In the genomic region with DNA sequence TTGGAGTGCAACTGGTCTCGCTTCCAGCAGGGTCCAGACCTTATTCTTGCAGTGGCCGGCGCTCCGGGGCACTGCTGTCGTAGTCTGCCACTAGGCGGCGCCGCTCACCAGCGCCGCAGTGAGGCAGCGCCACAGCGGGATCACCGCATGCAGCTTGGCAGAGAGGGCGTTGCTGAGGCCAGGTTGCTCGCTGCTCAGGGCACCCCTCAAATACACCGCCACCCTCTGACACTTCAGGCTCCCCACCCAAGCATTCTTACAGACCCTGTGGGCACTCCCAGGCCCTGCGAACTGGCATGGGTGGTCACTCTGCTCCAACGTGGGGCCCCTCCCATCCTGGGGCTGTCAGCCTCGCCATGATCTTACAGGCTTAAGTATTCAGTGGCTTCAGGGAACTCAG, we compare ENCODE assay signal across 8 mouse cellular contexts. TPM values are rescaled to one million over a fixed set of nuclear protein-coding genes. Genes with fewer than 3 reads are reported as not detected.
DNase-seq lines count a peak whose midpoint lies in the region; ATAC-seq lines count a peak whose summit lies in the region.

No protein-coding gene starts in this region.

- DNase-seq in R1 (ENCODE audit: low read depth, low spot score): peak; percentile 79
- peak; percentile 88 to 89 for DNase-seq in cerebellum, postnatal 10 days
- DNase-seq in hindbrain, embryonic 11.5 days (ENCODE audit: low spot score): peak; percentile 94
- DNase-seq in layer of hippocampus, postnatal 25 days (ENCODE audit: extremely low spot score in 1 of 2, low spot score in 1 of 2): peak; percentile 65 to 79
- DNase-seq in lung, postnatal 25 days (ENCODE audit: low spot score): peak; percentile 77
- DNase-seq in retina, adult 2 months (ENCODE audit: low read depth, low spot score): peak; percentile 68
- peak; percentile 64 for DNase-seq in urinary bladder, adult 2 months (ENCODE audit: low spot score)

- no peaks in the 10 kb centered on the region for H3K27me3 ChIP-seq in hindbrain, embryonic 11.5 days (ENCODE audit: control insufficient read depth, insufficient read depth, low read length)

- H3K36me3 ChIP-seq in hindbrain, embryonic 11.5 days (ENCODE audit: control insufficient read depth, insufficient read depth, low read length): no peaks in the 10 kb centered on the region

- H3K9ac ChIP-seq in hindbrain, embryonic 11.5 days (ENCODE audit: low read depth, low read length): peak overlapping the region; percentile 24

- no peaks in the 10 kb centered on the region for H3K4me1 ChIP-seq in hindbrain, embryonic 11.5 days (replicated peaks; ENCODE audit: control insufficient read depth, insufficient read depth, low read length)

- no peaks in the 10 kb centered on the region for H3K9me3 ChIP-seq in hindbrain, embryonic 11.5 days (ENCODE audit: control insufficient read depth, low read length)

- no peak overlapping the region for H3K27ac ChIP-seq in hindbrain, embryonic 11.5 days (ENCODE audit: low read depth, low read length)

- ATAC-seq in frontal cortex, adult (ENCODE audit: low TSS enrichment): peak; percentile 87
- ATAC-seq in hindbrain, embryonic 11.5 days (ENCODE audit: low FRiP score): peak; percentile 84

- 0% methylated on average over 19 of the region's 19 CpGs for WGBS in hindbrain, embryonic 11.5 days

- peak overlapping the region; percentile 58 for H3K4me2 ChIP-seq in hindbrain, embryonic 11.5 days (replicated peaks; ENCODE audit: low read depth, low read length)

- peak overlapping the region; percentile 29 for H3K4me3 ChIP-seq in hindbrain, embryonic 11.5 days (ENCODE audit: low read depth, low read length)

RNA-seq across cellular contexts. Expression of a gene that starts 19.3 kb away (rescaled TPM):
- 24.1 and 24.2 TPM in 2 replicates for polyA plus RNA-seq in hindbrain, embryonic 11.5 days (2014; fragmentation: Nextera tagmentation; extraction: Ambion mirVana)
- 100 to 1,000 TPM; 454 to 464 TPM for total RNA-seq in layer of hippocampus, postnatal 25 days (2021)
- 4.4 and 6.9 TPM in 2 replicates for polyA plus RNA-seq in urinary bladder, adult 2 months (2012; rRNA removed)
